Mouse (Mus musculus) erythroblast, embryonic 14.5 days (primary cell): Measurements from ENCODE around the gene Anp32a. TPM values are rescaled to one million over a fixed set of nuclear protein-coding genes. Genes with fewer than 3 reads are reported as not detected.

Experiments
- H3K27me3 ChIP-seq: 2 replicates; pipeline ENCODE4 v1.6.1; 2012; ENCODE audit warnings: inconsistent platforms; ENCODE audit not compliant: control insufficient read depth
- H3K36me3 ChIP-seq: 2 replicates; pipeline ENCODE4 v1.6.1; 2012; ENCODE audit warnings: mild to moderate bottlenecking, inconsistent platforms; ENCODE audit not compliant: control insufficient read depth
- H3K4me1 ChIP-seq: 2 replicates; pipeline ENCODE4 v1.6.1; 2012; ENCODE audit warnings: inconsistent platforms; ENCODE audit not compliant: control insufficient read depth
- H3K4me3 ChIP-seq: replicated peaks from 2 replicates; pipeline ENCODE3; 2012; ENCODE audit warnings: moderate library complexity, mild to moderate bottlenecking, inconsistent platforms
- H3K9me3 ChIP-seq: 2 replicates; pipeline ENCODE4 v1.6.1; 2012; ENCODE audit warnings: low read length, inconsistent platforms, mixed read lengths; ENCODE audit not compliant: control insufficient read depth
- GATA1 ChIP-seq: IDR thresholded peaks from 2 replicates; pipeline ENCODE4 v1.6.1; 2012; ENCODE audit warnings: low read length, inconsistent platforms, mixed read lengths
- TAL1 ChIP-seq: IDR thresholded peaks from 3 replicates; pipeline ENCODE4 v1.6.1; 2012; ENCODE audit warnings: low read length, inconsistent platforms, mixed read lengths
- polyA plus RNA-seq: library from polyadenylated mRNA; stranded (reverse); fragments of >175 nt; gene quantifications from 2 replicates; pipeline ENCODE4 v1.2.3, GENCODE M21; 2012

Gene Anp32a
- polyA plus RNA-seq, 1 experiment, result 15.2 TPM

- Histone ChIP-seq H3K27me3 (no peaks in the 10 kb centered on the region), H3K4me1 (peaks cover 13% of the 10 kb centered on the region), H3K4me3 (no peak overlapping the region), H3K36me3 (peaks cover 4% of the 10 kb centered on the region), H3K9me3 (no peaks in the 10 kb centered on the region)
- no peak for TF ChIP-seq GATA1
- TF ChIP-seq TAL1, result no peak
Observed at GRCm38 (mm10) chr9:62385062-62385461, 44.0 kb downstream of the Anp32a start.

- Histone ChIP-seq H3K4me1 (peaks cover 13% of the 10 kb centered on the region), H3K27me3 (no peaks in the 10 kb centered on the region), H3K9me3 (no peaks in the 10 kb centered on the region), H3K36me3 (no peaks in the 10 kb centered on the region), H3K4me3 (no peak overlapping the region)
- TF ChIP-seq TAL1 (no peak), GATA1 (no peak)
Observed at GRCm38 (mm10) chr9:62385727-62386518, 44.8 kb downstream of the Anp32a start.

- peaks cover 11% of the 10 kb centered on the region for H3K4me1 ChIP-seq
- no peaks in the 10 kb centered on the region for H3K27me3 ChIP-seq
- TF ChIP-seq GATA1, result no peak
- no peak for TF ChIP-seq TAL1
- no peaks in the 10 kb centered on the region for H3K36me3 ChIP-seq
- H3K4me3 ChIP-seq, result no peak overlapping the region
- H3K9me3 ChIP-seq, result no peaks in the 10 kb centered on the region
Observed at GRCm38 (mm10) chr9:62389735-62390134, 48.6 kb downstream of the Anp32a start.

- Histone ChIP-seq H3K27me3 (no peaks in the 10 kb centered on the region), H3K4me3 (no peak overlapping the region), H3K9me3 (no peaks in the 10 kb centered on the region), H3K36me3 (no peaks in the 10 kb centered on the region), H3K4me1 (no peaks in the 10 kb centered on the region)
- no peak for TF ChIP-seq TAL1
- TF ChIP-seq GATA1, result no peak
Observed at GRCm38 (mm10) chr9:62393531-62393930, 52.4 kb downstream of the Anp32a start.

GRCm38 (mm10) chr9:62394163-62394562, 53.1 kb downstream of the Anp32a start:
- Histone ChIP-seq H3K4me1 (no peaks in the 10 kb centered on the region), H3K27me3 (no peaks in the 10 kb centered on the region), H3K36me3 (no peaks in the 10 kb centered on the region), H3K4me3 (no peak overlapping the region), H3K9me3 (no peaks in the 10 kb centered on the region)
- TF ChIP-seq GATA1, result no peak
- TF ChIP-seq TAL1, result no peak

- no peaks in the 10 kb centered on the region; the same call in 1 of the 2 replicates for H3K27me3 ChIP-seq
- TF ChIP-seq GATA1 (no peak), TAL1 (no peak)
Observed at GRCm38 (mm10) chr9:62400531-62401170, 59.6 kb downstream of the Anp32a start.

GRCm38 (mm10) chr9:62401589-62401988, 60.5 kb downstream of the Anp32a start:
- TF ChIP-seq TAL1 (no peak), GATA1 (no peak)
- Histone ChIP-seq H3K9me3 (no peaks in the 10 kb centered on the region), H3K4me3 (no peak overlapping the region), H3K36me3 (no peaks in the 10 kb centered on the region), H3K27me3 (no peaks in the 10 kb centered on the region; the same call in 1 of the 2 replicates), H3K4me1 (peaks cover 3% of the 10 kb centered on the region)

More at GRCm38 (mm10) chr9:62400531-62401170, 59.6 kb downstream of the Anp32a start:
- no peaks in the 10 kb centered on the region; the same call in 1 of the 2 replicates for H3K4me1 ChIP-seq
- no peak overlapping the region for H3K4me3 ChIP-seq
- no peaks in the 10 kb centered on the region for H3K36me3 ChIP-seq
- H3K9me3 ChIP-seq, result no peaks in the 10 kb centered on the region

- H3K27me3 ChIP-seq, result no peaks in the 10 kb centered on the region
- H3K4me1 ChIP-seq, result peaks cover 10% of the 10 kb centered on the region
- no peak for TF ChIP-seq TAL1
- TF ChIP-seq GATA1, result no peak
- no peaks in the 10 kb centered on the region for H3K36me3 ChIP-seq
- peaks cover 16% of the 10 kb centered on the region for H3K9me3 ChIP-seq
- H3K4me3 ChIP-seq, result no peak overlapping the region
Observed at GRCm38 (mm10) chr9:62406423-62407013, 65.4 kb downstream of the Anp32a start.
